Mouse (Mus musculus) sigmoid colon, adult 10 weeks (tissue): Measurements from ENCODE around the gene Serping1. TPM values are rescaled to one million over a fixed set of nuclear protein-coding genes. Genes with fewer than 3 reads are reported as not detected.

ENCODE experiments used
- polyA plus RNA-seq: library from polyadenylated mRNA; stranded (reverse); fragments of 350-450 nt; fragmentation: Illumina TruSeq; extraction: RNeasy Lipid Tissue Mini Kit (QIAGEN cat#74804); gene quantifications from one replicate; pipeline ENCODE4 v1.2.3, GENCODE M21; 2014; ENCODE audit warnings: low read depth, low replicate concordance

Serping1 gene
- polyA plus RNA-seq = 23.3 TPM

DNA sequence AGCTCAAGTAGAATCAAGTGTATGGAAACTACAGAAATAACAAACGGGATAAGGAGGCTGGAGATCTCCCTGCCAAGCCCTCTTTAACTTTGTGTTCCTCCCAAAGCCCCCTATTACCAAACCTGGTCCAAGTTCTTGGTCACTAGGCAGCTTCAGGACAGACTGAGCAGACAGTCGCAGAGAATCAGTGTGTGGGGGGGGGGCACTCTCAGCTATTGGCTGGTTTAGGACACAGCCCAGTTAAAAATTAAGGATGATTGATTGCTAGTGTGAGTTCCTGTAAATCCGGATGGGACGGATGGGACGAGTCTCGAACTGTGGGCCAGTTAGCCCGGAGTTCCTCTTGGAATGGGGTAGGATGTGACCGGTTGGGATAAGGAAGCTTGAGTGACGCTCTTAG lies at the start of gene Serping1:
Serping1 (minus strand) TSS at position 204 of the 400 bp plus-strand sequence.

DNA sequence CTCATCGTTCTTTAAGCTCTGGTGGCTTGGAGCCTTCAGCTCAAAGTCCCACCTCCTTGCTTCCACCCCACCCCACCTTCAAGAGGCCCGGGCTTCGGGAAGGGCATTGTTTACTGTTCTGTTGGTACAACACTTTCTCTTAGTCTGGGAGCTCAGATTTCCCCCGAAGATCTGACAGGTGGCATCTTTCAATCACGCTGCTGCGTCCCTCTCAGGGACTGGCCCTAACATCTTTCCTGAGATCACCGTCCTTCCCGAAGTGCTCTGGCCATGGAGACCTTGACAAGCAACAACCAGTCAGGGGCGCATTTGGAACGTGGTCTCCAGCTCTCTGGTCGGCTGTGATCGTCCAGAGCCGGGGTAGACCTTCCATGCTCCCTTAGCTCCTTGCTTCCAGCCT lies 47.3 kb upstream of the Serping1 start, which contains the start of gene Smtnl1:
Smtnl1 (minus strand) TSS at position 101 of the 400 bp plus-strand sequence.

DNA sequence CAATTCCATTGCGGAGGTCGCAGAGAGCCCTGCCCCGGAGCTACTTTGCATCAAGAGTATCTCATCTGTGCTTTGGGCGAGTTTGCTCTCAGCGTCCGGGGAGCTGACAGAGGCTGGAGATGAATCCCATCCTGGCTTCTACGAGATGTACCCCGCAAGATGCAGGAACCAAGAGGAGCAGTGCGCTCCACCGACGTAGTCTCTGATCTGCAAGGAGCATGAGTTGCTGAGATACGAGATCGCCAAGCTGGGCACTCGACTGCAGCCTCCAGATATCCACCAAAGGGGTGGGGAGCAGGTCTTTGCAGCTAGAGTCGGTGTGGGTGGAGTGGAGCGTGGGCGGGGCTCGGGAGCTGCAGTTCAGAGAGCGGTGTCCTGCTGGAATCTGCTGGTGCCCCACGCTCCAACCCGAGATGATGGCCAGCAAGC lies 23.3 kb upstream of the Serping1 start, which contains the start of gene Ube2l6:
Ube2l6 (plus strand) TSS at position 336 of the 429 bp plus-strand sequence.

DNA sequence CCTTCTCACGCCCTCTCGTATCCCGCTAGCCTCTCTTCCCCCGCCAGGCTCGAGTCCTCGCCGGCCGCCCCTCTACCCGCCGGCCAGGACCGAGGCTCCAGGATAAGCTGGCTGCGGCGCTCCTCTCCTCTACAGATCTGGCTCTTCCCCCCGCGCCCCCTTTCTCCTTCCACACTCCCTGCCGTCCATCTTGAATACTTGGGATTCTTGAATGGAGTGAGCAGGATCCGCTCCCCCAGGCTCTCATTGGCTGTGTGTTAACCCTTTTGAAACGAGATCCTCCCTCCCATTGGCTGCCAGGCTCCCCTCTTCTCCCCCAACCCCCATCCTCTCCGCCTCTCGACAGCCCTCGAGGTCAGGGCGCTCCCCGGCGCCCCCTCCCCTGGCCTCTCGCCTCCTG lies 31.7 kb downstream of the Serping1 start, which contains the start of gene Gm19426:
Gm19426 (minus strand) TSS at position 95 of the 400 bp plus-strand sequence.

DNA sequence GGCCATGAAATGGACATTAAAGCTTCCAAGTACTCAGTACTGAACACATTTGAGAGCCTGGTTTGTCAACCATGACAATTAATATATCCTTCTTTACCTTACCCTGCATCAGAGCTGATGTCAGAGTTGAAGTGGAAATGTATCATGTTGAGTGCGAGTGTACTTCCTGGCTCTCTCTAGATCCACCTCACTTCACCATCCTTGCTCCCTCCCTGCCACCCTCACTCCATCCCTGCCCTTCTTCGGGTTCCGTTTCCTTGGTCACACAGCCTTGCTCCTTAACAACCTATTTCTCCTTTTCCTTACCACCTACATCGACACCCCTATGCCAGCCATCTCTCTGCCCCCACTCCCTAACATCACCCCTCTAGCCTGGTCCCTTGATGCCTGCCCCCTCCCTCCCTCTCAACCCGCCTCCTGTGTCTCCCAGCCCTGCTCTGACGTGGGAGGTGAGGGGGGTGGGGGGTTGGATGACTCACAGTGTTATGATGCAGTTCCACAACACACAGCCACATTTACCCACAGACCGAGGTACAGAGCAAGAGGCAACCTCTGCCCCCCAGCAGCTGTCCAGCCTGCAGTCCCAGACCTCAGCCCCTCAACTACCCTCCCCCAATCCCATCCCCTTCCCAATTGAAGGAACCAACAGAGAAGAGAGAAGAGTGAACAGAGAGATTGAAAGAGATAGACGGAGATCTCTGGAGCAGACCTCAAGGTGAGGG lies 41.5 kb downstream of the Serping1 start, which contains the start of gene Ypel4:
Ypel4 (plus strand) TSS at position 480 of the 722 bp plus-strand sequence.

DNA sequence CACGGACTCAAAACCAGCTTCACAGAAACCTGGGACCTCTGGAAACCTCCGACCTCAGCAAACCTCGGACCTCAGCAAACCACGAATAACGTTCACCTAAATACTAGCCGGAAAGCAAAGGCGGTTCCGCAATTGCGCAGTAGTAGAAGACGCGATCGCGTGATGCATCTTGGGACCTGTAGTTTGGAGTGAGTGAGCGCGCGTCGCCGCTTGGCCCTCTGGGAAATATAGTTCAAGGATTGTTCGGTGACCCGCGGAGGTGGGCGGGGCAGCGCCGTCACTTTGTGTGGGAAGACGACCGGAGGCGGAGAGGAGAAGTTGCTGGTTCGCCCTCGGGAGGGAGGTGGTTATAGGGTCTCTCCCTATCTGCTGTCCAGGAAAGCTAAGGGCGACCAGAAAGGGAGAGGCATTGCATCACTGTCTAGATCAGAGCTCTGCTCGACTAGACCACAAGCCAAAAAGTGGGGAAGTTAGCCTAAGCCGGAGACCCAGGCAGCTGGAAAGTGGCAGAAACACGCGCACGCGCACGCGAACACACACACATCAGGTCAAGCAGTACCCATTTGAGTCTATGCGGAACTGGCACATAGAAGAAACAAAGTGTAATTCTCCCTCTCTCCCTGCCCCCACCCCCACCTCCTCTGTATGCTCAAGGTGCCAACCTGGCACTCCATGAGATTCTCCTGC lies 47.9 kb downstream of the Serping1 start, which contains the start of gene Clp1:
Clp1 (minus strand) TSS at position 179 of the 687 bp plus-strand sequence.

Other genes with a start within 250 kb of the Serping1 start
- gene Ctnnd1, start 124.7 kb downstream of the Serping1 start, polyA plus RNA-seq = 493 TPM
- not detected for gene Btbd18, start 116.4 kb downstream of the Serping1 start, polyA plus RNA-seq
- 9.6 TPM for gene Selenoh, start 104.7 kb downstream of the Serping1 start, polyA plus RNA-seq
- not detected for gene Gm28635, start 97.4 kb downstream of the Serping1 start, polyA plus RNA-seq
- gene Med19, start 97.0 kb downstream of the Serping1 start, polyA plus RNA-seq = 48.3 TPM
- gene Tmx2, start 96.3 kb downstream of the Serping1 start, polyA plus RNA-seq = 73.2 TPM
- 138 TPM for gene Zdhhc5, start 60.3 kb downstream of the Serping1 start, polyA plus RNA-seq
- gene Clp1, start 48.1 kb downstream of the Serping1 start, polyA plus RNA-seq = 23.9 TPM
- 2.0 TPM for gene Ypel4, start 41.4 kb downstream of the Serping1 start, polyA plus RNA-seq
- gene Gm19426, start 31.8 kb downstream of the Serping1 start, polyA plus RNA-seq = not detected
- gene Ube2l6, start 23.4 kb upstream of the Serping1 start, polyA plus RNA-seq = 21.1 TPM
- not detected for gene Smtnl1, start 47.2 kb upstream of the Serping1 start, polyA plus RNA-seq
- 1.4 TPM for gene Timm10, start 51.6 kb upstream of the Serping1 start, polyA plus RNA-seq
- gene Slc43a1, start 63.4 kb upstream of the Serping1 start, polyA plus RNA-seq = 2.2 TPM
- gene Rtn4rl2, start 111.3 kb upstream of the Serping1 start, polyA plus RNA-seq = not detected
- gene Slc43a3, start 161.1 kb upstream of the Serping1 start, polyA plus RNA-seq = 25.2 TPM
- gene Prg2, start 205.0 kb upstream of the Serping1 start, polyA plus RNA-seq = not detected
- not detected for gene Prg3, start 212.8 kb upstream of the Serping1 start, polyA plus RNA-seq